Mouse (Mus musculus) brain, embryonic 14.5 days (tissue): ENCODE measurements at regions not wholly inside any gene's neighbourhood (a gene's known extent, or its start where the extent isn't known, plus 50 kb on each side); places are given as distances from the start of the nearest gene placed in this dataset.

Source experiments
- CTCF ChIP-seq: fragments of 200-500 bp; IDR thresholded peaks from 2 replicates; pipeline ENCODE4 v1.5.1; 2012; ENCODE audit warnings: inconsistent platforms, mild to moderate bottlenecking, moderate library complexity, borderline replicate concordance; ENCODE audit not compliant: insufficient read depth, insufficient read length; ENCODE audit errors: extremely low read depth
- POLR2A ChIP-seq: fragments of 200-500 bp; IDR thresholded peaks from 2 replicates; pipeline ENCODE4 v1.6.1; 2012; ENCODE audit warnings: mild to moderate bottlenecking, inconsistent platforms, borderline replicate concordance; ENCODE audit not compliant: poor library complexity, insufficient read depth, insufficient read length, severe bottlenecking; ENCODE audit errors: extremely low read depth

DNA sequence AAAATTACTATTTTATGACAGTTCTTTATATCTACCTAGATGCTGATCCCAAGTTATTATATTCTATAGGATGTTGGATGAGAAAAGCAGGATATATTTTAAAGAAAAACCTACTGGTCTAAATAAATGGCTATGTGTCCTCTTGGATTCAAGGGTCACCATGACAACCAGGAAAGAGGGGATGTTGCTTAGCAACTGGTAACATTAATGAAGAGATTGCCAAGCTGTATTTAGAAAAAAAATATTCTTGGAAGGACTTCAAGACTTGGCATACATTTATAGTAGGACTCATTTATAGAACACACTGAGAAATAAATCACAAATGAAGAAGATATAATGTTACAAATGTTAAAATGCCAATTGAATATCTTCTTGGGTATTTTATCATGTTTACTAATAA is 699.2 kb downstream of the Cdh9 start:
- TF ChIP-seq POLR2A (no peak), CTCF (no peak)
